Mouse (Mus musculus) liver, postnatal 0 days (tissue): ENCODE measurements around the gene Gm17571.

Source experiments
- CTCF ChIP-seq: sonication (generic); IDR thresholded peaks from 2 replicates; pipeline ENCODE4 v1.5.1; 2016; ENCODE audit warnings: antibody characterized with exemption, low read depth
- EP300 ChIP-seq: IDR thresholded peaks from 2 replicates; pipeline ENCODE4 v1.6.1; 2016; ENCODE audit warnings: antibody characterized with exemption, low read depth, mild to moderate bottlenecking

DNA sequence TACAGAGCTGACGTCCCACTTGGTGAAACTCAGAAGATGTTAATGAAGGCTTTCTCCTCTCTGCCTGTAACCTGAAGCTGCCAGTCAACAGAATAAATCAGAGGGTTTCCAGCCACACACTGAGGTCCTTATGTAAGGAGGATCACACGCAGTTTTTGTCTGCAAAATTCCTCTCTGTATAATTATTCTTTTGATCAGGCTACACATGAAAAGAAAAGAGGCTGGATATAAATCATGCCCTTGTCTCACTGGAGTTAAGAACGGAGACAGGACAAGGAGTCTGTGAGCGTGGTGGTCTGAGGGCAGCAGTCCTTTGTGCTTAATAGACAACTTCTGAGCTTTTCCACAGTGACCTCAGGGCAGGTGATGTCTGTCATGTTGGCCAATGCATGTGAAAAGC, 32.7 kb upstream of the Gm17571 start:
- no peak for TF ChIP-seq CTCF
- no peak for TF ChIP-seq EP300
